Mouse (Mus musculus): ENCODE measurements at regions not wholly inside any gene's neighbourhood (a gene's known extent, or its start where the extent isn't known, plus 50 kb on each side); places are given as distances from the start of the nearest gene placed in this dataset.
A peak's percentile ranks its signal among the peaks of the same experiment; 100 is the strongest.

DNA sequence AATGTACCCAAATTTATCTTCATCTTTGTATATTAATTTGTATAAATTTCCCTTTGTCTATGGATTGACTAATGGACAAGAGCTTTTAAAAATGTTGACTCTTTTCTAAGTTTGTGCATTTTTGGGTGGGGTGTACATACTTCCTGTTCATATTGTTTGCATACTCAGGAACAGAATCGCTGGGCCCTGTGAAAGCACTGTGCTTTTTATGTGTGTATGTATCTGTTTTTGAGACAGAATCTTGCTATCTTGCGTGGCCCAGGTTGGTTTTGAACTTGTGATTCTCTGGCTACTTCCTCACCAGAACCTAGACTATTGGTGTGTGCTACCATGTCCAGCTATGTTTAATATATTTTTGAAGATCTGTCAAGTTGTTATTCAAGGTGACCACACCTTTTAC lies 78.8 kb upstream of the Caprin1 start:
- no peak for TF ChIP-seq GATA1 (IDR thresholded peaks at IDR 0.05; ENCODE audit: low read length)

- TF ChIP-seq GATA1 (IDR thresholded peaks at IDR 0.05; ENCODE audit: low read length): no peak
Measured at GRCm38 (mm10) chr2:103881026-103881763, 76.6 kb upstream of the Lmo2 start.

- no peak for TF ChIP-seq GATA1 (IDR thresholded peaks at IDR 0.05; ENCODE audit: low read length)
Measured at GRCm38 (mm10) chr2:103884926-103885325, 72.9 kb upstream of the Lmo2 start.

GRCm38 (mm10) chr2:103888023-103888422 lies 69.8 kb upstream of the Lmo2 start:
- peak; percentile 74 for TF ChIP-seq GATA1 (IDR thresholded peaks at IDR 0.05; ENCODE audit: low read length)

DNA sequence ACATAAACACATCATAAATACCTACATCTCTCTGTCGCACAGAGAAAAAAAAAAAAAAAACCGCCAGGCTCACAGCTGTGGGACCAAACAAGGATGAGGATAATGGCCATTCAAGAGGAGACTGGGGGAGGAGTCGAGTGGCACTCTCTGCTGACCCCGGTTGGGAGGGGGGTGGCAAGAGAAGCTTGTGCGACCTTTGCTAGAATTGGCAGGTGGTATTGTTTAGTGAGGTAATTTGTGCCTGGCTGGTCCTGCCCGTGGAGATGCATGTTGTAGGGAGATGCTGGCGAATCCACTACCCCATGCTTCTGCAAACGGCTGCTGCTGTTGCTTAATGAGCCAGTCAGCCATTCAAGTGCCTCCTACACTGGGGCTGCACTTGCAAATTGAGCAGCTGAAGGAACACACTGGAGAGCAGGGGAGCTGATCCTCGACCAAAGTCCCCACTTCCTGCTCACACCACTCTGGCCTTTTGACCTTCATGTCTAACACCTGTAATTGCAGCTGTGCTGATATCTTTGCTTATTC lies 66.5 kb upstream of the Lmo2 start:
- TF ChIP-seq GATA1 (IDR thresholded peaks at IDR 0.05; ENCODE audit: low read length): no peak

GRCm38 (mm10) chr2:103893159-103893740 lies 64.5 kb upstream of the Lmo2 start:
- TF ChIP-seq GATA1 (IDR thresholded peaks at IDR 0.05; ENCODE audit: low read length): no peak

GRCm38 (mm10) chr2:103893805-103894204 lies 64.0 kb upstream of the Lmo2 start:
- peak; percentile 91 for TF ChIP-seq GATA1 (IDR thresholded peaks at IDR 0.05; ENCODE audit: low read length)

DNA sequence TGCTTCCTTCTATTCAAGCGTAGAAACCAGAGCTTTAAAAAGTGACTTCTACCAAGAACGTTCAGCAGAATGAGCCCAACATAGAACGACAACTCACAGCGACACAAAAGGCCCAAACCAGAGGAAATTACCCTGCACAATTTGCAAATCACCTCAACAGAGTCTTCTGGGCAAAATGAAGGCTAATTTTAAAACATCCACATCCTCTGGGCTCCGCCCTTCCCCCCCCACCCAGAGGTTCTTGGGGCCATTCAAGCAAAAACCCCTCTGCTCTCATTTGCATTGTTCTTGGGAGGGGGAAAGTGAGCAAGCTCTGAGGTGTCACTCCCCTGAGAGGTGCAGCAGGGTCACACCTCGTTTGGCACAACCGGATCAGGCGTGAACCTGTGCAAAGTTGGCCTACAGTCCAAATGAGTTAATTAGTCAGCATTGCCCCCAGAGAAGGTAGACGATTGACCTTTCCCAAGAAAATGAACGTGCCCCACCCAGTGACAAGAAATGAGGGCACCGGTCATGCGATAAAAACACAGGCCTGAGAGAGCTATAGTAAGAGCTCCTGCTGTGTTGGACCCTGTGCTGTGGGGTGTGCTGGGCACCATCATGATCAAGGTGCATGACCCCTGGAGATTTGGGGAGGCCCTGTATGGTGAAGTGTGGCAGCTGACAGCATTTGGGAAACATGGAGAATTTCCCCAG lies 62.7 kb upstream of the Lmo2 start:
- TF ChIP-seq GATA1 (IDR thresholded peaks at IDR 0.05; ENCODE audit: low read length): no peak

- no peak for TF ChIP-seq GATA1 (IDR thresholded peaks at IDR 0.05; ENCODE audit: low read length)
Measured at GRCm38 (mm10) chr2:103896160-103896559, 61.6 kb upstream of the Lmo2 start.

- TF ChIP-seq GATA1 (IDR thresholded peaks at IDR 0.05; ENCODE audit: low read length): no peak
Measured at GRCm38 (mm10) chr2:103896814-103897213, 61.0 kb upstream of the Lmo2 start.

GRCm38 (mm10) chr2:103899713-103900112 lies 58.1 kb upstream of the Lmo2 start:
- no peak for TF ChIP-seq GATA1 (IDR thresholded peaks at IDR 0.05; ENCODE audit: low read length)

DNA sequence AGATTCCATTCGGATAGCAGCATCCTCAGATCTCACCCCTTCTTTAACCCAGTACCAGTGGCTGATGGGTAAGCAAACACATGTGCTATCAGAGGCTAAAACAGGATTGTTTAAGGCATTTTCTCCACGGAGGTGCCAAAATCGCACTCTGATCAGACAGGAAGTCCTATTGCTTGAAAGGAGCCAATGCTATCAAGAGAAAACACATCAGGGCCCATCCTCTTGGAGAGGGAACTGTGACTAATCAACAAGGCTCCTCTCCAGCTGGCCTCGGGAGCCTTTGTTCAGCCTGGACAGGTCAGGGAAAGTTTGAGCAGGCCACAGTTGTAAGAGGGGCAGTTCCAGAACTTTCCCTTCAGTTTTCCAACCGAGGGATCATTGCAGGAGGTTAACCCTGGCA lies 57.4 kb upstream of the Lmo2 start:
- no peak for TF ChIP-seq GATA1 (IDR thresholded peaks at IDR 0.05; ENCODE audit: low read length)

GRCm38 (mm10) chr2:103901457-103901856 lies 56.3 kb upstream of the Lmo2 start:
- TF ChIP-seq GATA1 (IDR thresholded peaks at IDR 0.05; ENCODE audit: low read length): no peak

DNA sequence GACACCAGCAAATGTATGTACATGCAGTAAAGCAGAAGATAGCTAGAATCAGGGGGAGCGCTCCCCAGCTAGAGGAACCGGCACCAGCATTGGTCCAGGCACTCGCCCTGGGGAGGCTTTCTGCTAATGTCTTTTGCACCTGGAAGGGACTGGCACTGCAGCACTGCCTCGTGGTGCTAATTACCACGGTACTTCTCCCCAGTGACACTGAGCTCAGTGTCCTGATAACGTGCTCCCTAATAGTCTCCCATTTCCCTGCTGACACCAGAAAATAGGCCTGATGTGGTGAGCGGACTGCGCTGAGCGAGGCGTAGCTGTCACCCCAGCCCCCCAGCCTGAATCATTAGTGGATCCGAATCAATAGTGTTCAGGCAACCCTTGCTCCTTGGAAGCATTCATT lies 55.0 kb upstream of the Lmo2 start:
- TF ChIP-seq GATA1 (IDR thresholded peaks at IDR 0.05; ENCODE audit: low read length): no peak

- TF ChIP-seq GATA1 (IDR thresholded peaks at IDR 0.05; ENCODE audit: low read length): no peak
Measured at GRCm38 (mm10) chr2:103905681-103906080, 52.1 kb upstream of the Lmo2 start.

GRCm38 (mm10) chr2:103906581-103907184 lies 51.1 kb upstream of the Lmo2 start:
- TF ChIP-seq GATA1 (IDR thresholded peaks at IDR 0.05; ENCODE audit: low read length): no peak

Measured in G1E-ER4 (cell line).